Mouse (Mus musculus) neural tube, embryonic 14.5 days (tissue): ENCODE results near the gene 0610010K14Rik. TPM values are rescaled to one million over a fixed set of nuclear protein-coding genes. Genes with fewer than 3 reads are reported as not detected.

ENCODE experiments used
- ATAC-seq: fragments of 200-750 bp; cut with Nextera tagmentation; 2 replicates; pipeline ENCODE4 v1.8.0; 2017; ENCODE audit warnings: low read depth, mild to moderate bottlenecking, moderate TSS enrichment, moderate library complexity
- H3K27ac ChIP-seq: fragments of 300-500 bp; sonication (generic); 2 replicates; pipeline ENCODE4 v1.5.1; 2014; ENCODE audit warnings: low read depth, mild to moderate bottlenecking, control low read depth, low read length, moderate library complexity, mixed read lengths
- H3K27me3 ChIP-seq: fragments of 300-500 bp; sonication (generic); 2 replicates; pipeline ENCODE4 v1.6.1; 2014; ENCODE audit warnings: low read length; ENCODE audit not compliant: control insufficient read depth, insufficient read depth
- H3K36me3 ChIP-seq: fragments of 300-500 bp; sonication (generic); 2 replicates; pipeline ENCODE4 v1.6.1; 2014; ENCODE audit warnings: low read length, mixed read lengths; ENCODE audit not compliant: control insufficient read depth, insufficient read depth
- H3K4me1 ChIP-seq: fragments of 300-500 bp; sonication (generic); 2 replicates; pipeline ENCODE4 v1.6.1; 2014; ENCODE audit warnings: low read length; ENCODE audit not compliant: control insufficient read depth, insufficient read depth
- H3K4me2 ChIP-seq: fragments of 300-500 bp; sonication (generic); 2 replicates; pipeline ENCODE4 v1.6.1; 2014; ENCODE audit warnings: mild to moderate bottlenecking, low read depth, low read length, control low read depth
- H3K4me3 ChIP-seq: fragments of 300-500 bp; sonication (generic); 2 replicates; pipeline ENCODE4 v1.5.1; 2014; ENCODE audit warnings: low read depth, low read length, control low read depth, mixed read lengths
- H3K9ac ChIP-seq: fragments of 300-500 bp; sonication (generic); replicated peaks from 2 replicates; pipeline ENCODE4 v1.6.1; 2014; ENCODE audit warnings: low read depth, mild to moderate bottlenecking, control low read depth, low read length, mixed read lengths
- H3K9me3 ChIP-seq: fragments of 300-500 bp; sonication (generic); 2 replicates; pipeline ENCODE4 v1.6.1; 2016; ENCODE audit warnings: low read length; ENCODE audit not compliant: control insufficient read depth
- WGBS: fragments of 180-500 bp; shearing (Covaris S2); extraction: QIAGEN DNeasy Blood & Tissue Kit; methylation state at CpG from one replicate; pipeline ENCODE4 v1.1.7; 2014; 5-methylcytosine and 5-hydroxymethylcytosine counted together
- polyA plus RNA-seq: library from polyadenylated mRNA; unstranded; fragments of >200 nt; fragmentation: Nextera tagmentation; extraction: Ambion mirVana; gene quantifications from 2 replicates; pipeline ENCODE4 v1.2.1, GENCODE M21; 2014

0610010K14Rik gene
- polyA plus RNA-seq, 1 experiment from 2014 or later, result 161 TPM

GRCm38 (mm10) chr11:70265252-70265651 is 27.5 kb upstream of the 0610010K14Rik start:
- no peak overlapping the region for H3K9ac ChIP-seq
- ATAC-seq, result no peak
- no peaks in the 10 kb centered on the region for H3K4me1 ChIP-seq
- no peaks in the 10 kb centered on the region for H3K9me3 ChIP-seq
- H3K36me3 ChIP-seq, result no peaks in the 10 kb centered on the region
- H3K27me3 ChIP-seq, result no peaks in the 10 kb centered on the region
- WGBS, result 60% methylated on average over 3 of the region's 3 CpGs
- H3K4me3 ChIP-seq, result no peak overlapping the region
- no peak overlapping the region for H3K27ac ChIP-seq
- H3K4me2 ChIP-seq, result no peak overlapping the region

- no peak overlapping the region for H3K4me3 ChIP-seq
- WGBS, result 92% methylated on average over 4 of the region's 4 CpGs
- peaks cover 14% of the 10 kb centered on the region for H3K27me3 ChIP-seq
- no peak overlapping the region for H3K27ac ChIP-seq
- H3K9me3 ChIP-seq, result no peaks in the 10 kb centered on the region
- no peaks in the 10 kb centered on the region for H3K36me3 ChIP-seq
- ATAC-seq, result no peak
- H3K4me1 ChIP-seq, result no peaks in the 10 kb centered on the region; the same call in 1 of the 2 replicates
- no peak overlapping the region for H3K4me2 ChIP-seq
- no peak overlapping the region for H3K9ac ChIP-seq
Measured at GRCm38 (mm10) chr11:70259035-70259434, 21.3 kb upstream of the 0610010K14Rik start.

- Histone ChIP-seq H3K4me3 (0 out of 2 replicates have a peak within 1 kb of the TSS, but pooled peaks have one; percentile 12), H3K27ac (no peak within 1 kb of the TSS), H3K36me3 (no peaks in the 10 kb centered on the region), H3K4me1 (no peaks in the 10 kb centered on the region; the same call in 1 of the 2 replicates), H3K27me3 (peaks cover 28% of the 10 kb centered on the region), H3K9ac (no peak within 1 kb of the TSS), H3K9me3 (no peaks in the 10 kb centered on the region), H3K4me2 (peak within 1 kb of the TSS; percentile 29; the same call in 1 of the 2 replicates)
- WGBS, result 1% methylated on average over 25 of the region's 25 CpGs
- ATAC-seq, result no peak
Measured at GRCm38 (mm10) chr11:70254931-70255531, 17.3 kb upstream of the 0610010K14Rik start, which contains the start of gene Alox12. Gene Alox12 (minus strand): TSS chr11:70255353.

- Histone ChIP-seq H3K36me3 (no peaks in the 10 kb centered on the region), H3K27ac (no peak overlapping the region), H3K27me3 (peaks cover 28% of the 10 kb centered on the region), H3K4me2 (0 out of 2 replicates have a peak overlapping the region, but pooled peaks have one; percentile 29), H3K4me1 (no peaks in the 10 kb centered on the region; the same call in 1 of the 2 replicates), H3K9me3 (no peaks in the 10 kb centered on the region), H3K9ac (no peak overlapping the region), H3K4me3 (no peak overlapping the region)
- no peak for ATAC-seq
- 4% methylated on average over 18 of the region's 18 CpGs for WGBS
Measured at GRCm38 (mm10) chr11:70254337-70254736, 16.6 kb upstream of the 0610010K14Rik start.

GRCm38 (mm10) chr11:70251853-70252252 is 14.1 kb upstream of the 0610010K14Rik start:
- no peak for ATAC-seq
- H3K27ac ChIP-seq, result no peak overlapping the region
- 80% methylated on average over 8 of the region's 8 CpGs for WGBS

GRCm38 (mm10) chr11:70250150-70250549 is 12.4 kb upstream of the 0610010K14Rik start:
- H3K36me3 ChIP-seq, result no peaks in the 10 kb centered on the region

More at GRCm38 (mm10) chr11:70251853-70252252, 14.1 kb upstream of the 0610010K14Rik start:
- H3K9me3 ChIP-seq, result no peaks in the 10 kb centered on the region
- H3K4me3 ChIP-seq, result no peak overlapping the region
- peaks cover 28% of the 10 kb centered on the region for H3K27me3 ChIP-seq
- no peak overlapping the region for H3K9ac ChIP-seq
- H3K36me3 ChIP-seq, result no peaks in the 10 kb centered on the region
- no peaks in the 10 kb centered on the region; the same call in 1 of the 2 replicates for H3K4me1 ChIP-seq
- H3K4me2 ChIP-seq, result no peak overlapping the region

GRCm38 (mm10) chr11:70247136-70247845 is 9.6 kb upstream of the 0610010K14Rik start:
- ATAC-seq, result no peak
- 53% methylated on average over 9 of the region's 9 CpGs for WGBS
- Histone ChIP-seq H3K9ac (no peak overlapping the region), H3K4me2 (no peak overlapping the region), H3K36me3 (no peaks in the 10 kb centered on the region), H3K27ac (no peak overlapping the region), H3K27me3 (peaks cover 3% of the 10 kb centered on the region; the same call in 1 of the 2 replicates), H3K4me1 (no peaks in the 10 kb centered on the region), H3K4me3 (no peak overlapping the region), H3K9me3 (no peaks in the 10 kb centered on the region)

More at GRCm38 (mm10) chr11:70250150-70250549, 12.4 kb upstream of the 0610010K14Rik start:
- Histone ChIP-seq H3K4me1 (no peaks in the 10 kb centered on the region; the same call in 1 of the 2 replicates), H3K9me3 (no peaks in the 10 kb centered on the region), H3K27ac (no peak overlapping the region), H3K4me2 (no peak overlapping the region), H3K27me3 (peaks cover 25% of the 10 kb centered on the region), H3K4me3 (no peak overlapping the region), H3K9ac (no peak overlapping the region)
- 77% methylated on average over 11 of the region's 11 CpGs for WGBS
- no peak for ATAC-seq

- Histone ChIP-seq H3K27me3 (no peaks in the 10 kb centered on the region), H3K9me3 (no peaks in the 10 kb centered on the region), H3K4me1 (peaks cover 15% of the 10 kb centered on the region), H3K27ac (no peak overlapping the region), H3K4me2 (no peak overlapping the region), H3K36me3 (no peaks in the 10 kb centered on the region), H3K4me3 (no peak overlapping the region), H3K9ac (no peak overlapping the region)
- ATAC-seq, result no peak
- WGBS, result 73% methylated on average over 11 of the region's 11 CpGs
Measured at GRCm38 (mm10) chr11:70242591-70242990, 4.9 kb upstream of the 0610010K14Rik start.
